Mouse (Mus musculus): ENCODE measurements around the gene Cngb1.
"Not testable (repeated sequence)": the region's sequence is repeated elsewhere in the genome, so short reads cannot be mapped to it uniquely, and the experiment has no call there.

The Cngb1 gene

GRCm38 (mm10) chr8:95245180-95245579 is 61.2 kb downstream of the Cngb1 start:
- no peak for DNase-seq (ENCODE audit: low spot score)

DNA sequence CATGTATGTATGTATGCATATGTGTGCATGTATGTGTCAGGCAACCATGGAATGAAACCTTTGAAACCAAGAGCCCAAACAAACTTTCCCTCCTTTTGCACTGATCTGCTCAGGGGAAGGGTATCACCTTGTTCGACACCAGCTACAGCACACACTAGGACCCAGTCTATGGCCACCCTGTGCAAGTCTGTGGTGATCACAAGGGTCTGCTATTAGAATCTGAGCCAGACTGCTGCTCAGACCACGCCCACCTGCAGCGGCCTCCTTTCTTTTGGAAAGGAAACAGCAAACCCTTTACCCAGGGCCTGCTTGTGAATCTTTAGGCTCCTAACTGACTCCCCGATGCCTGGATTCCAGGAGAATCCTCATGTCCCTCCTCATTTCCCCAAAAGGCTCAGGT is 62.5 kb downstream of the Cngb1 start:
- no peak for DNase-seq (ENCODE audit: low spot score)

DNA sequence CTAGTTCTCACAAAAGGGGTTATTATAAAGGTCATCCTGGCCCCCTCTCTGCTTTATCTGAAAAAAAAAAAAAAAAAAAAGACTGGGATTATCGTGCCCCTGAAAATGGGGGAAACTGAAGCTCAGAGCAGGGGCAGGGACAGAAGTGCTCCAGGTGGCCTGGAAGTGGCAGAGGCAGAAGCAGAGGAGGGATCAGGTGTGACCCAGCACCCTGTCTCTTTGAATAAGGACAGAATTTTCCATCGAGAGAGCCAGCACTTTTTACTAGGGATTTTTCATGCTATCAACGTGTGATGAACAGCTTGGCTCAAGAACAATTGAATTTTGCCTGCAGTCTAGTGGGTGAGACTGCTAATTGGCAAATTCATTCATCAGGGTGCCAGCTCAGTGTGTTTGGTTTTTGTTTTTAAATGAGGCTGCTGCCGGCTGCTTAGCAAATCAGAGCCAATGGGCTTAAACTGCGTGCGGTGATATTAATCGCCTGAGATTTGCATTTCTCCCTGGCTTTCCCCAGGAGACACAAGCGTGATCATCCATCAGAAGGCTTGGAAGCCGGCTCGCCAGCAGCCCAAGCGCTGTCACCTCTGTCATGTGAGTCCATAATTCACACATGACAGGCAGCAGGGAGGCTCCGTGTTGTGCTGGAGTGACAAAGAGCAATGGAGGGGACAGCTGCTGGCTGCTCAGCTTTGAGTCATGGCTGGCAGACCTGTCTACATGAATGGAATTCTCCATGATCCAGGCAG is 63.4 kb downstream of the Cngb1 start:
- peak; percentile 13 for DNase-seq (ENCODE audit: low spot score)

- no peak for DNase-seq (ENCODE audit: low spot score)
These were observed 64.1 kb downstream of the Cngb1 start for GRCm38 (mm10) chr8:95242099-95242825.

DNA sequence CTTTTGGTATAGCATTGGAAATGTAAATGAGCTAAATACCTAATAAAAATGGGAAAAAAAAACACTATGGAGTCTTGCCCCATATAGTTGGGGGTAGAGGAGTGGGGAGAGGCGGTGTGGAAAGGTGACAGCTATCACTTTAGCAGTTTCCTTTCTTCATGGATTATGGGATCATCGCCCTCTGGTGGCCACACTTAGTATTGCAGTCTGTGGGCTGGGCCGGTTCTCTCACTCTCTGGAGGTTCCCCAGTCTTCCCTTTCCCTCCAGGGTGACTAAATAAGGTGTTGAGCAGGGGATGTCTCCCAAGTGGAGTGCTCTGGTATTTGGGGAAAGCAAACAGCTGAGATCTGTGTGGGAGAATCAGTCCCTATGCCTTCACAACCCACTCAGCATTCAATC is 70.7 kb downstream of the Cngb1 start:
- peak; percentile 39 for DNase-seq (ENCODE audit: low spot score)

DNA sequence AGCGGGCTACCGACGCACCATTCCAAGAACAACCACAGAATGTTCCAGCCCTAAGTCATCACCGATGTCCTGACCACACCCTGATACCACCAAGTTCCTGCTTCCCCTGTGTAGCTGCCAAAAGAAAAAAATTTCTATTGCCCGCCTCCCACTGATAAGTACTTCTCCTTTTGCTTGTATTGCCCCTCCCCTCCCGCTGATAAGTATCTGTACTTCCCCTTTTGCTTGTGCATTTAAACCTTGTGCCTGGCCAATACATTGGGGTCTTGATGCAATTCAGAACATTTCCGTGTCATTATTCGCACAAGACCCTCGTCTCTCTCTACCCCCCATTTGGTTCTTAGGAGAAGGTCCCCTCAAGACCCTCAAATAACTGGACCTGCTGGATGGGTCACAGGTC is 76.3 kb downstream of the Cngb1 start:
- DNase-seq (ENCODE audit: low spot score): not testable (repeated sequence)

GRCm38 (mm10) chr8:95227151-95227468 is 79.3 kb downstream of the Cngb1 start:
- no peak for DNase-seq (ENCODE audit: low spot score)

- DNase-seq (ENCODE audit: low spot score): no peak
These were observed 79.9 kb downstream of the Cngb1 start for GRCm38 (mm10) chr8:95226251-95227150.

DNA sequence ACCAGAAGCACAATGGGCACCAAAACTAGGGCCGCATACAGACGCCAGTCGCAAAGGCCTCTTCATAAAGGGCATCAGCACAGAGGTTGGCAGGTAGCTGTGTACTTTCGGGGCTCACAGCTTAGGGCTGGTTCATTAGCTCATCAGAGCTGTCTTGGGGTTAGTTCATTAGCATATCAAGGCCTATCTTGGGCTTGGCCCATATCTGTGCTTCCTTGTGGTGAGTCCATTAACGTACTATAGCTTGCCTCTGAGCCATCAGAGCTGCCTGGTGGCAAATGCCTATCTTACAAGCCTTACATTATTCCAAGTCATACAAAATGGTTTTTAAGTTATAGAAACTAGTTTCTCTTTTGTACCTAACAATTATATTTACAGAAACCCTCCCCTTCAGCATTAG is 82.4 kb downstream of the Cngb1 start:
- no peak for DNase-seq (ENCODE audit: low spot score)

DNA sequence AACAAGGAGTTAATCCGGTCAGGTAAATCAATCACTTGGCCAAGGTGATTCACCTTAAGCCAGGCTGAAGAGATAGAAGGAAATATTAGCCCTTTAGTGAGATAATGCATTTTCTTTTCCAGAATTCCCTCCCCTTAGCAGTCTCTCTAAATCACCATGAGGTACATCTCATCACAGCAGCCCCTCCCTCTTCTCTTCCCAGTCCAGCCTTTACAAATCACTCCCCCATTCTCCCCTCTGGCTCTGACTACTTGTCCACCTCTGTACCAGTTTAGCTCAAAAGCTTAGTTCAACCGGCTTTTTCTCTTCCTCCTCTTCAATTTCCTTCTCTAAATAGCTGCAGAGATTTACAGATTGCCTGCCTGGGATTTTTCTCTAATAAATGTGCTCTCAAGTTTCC is 85.3 kb downstream of the Cngb1 start:
- DNase-seq (ENCODE audit: low spot score): no peak

GRCm38 (mm10) chr8:95220571-95220998 is 85.8 kb downstream of the Cngb1 start:
- no peak for DNase-seq (ENCODE audit: low spot score)

GRCm38 (mm10) chr8:95219623-95220022 is 86.8 kb downstream of the Cngb1 start:
- DNase-seq (ENCODE audit: low spot score): no peak

GRCm38 (mm10) chr8:95215709-95216360 is 90.5 kb downstream of the Cngb1 start:
- no peak for DNase-seq (ENCODE audit: low spot score)

DNA sequence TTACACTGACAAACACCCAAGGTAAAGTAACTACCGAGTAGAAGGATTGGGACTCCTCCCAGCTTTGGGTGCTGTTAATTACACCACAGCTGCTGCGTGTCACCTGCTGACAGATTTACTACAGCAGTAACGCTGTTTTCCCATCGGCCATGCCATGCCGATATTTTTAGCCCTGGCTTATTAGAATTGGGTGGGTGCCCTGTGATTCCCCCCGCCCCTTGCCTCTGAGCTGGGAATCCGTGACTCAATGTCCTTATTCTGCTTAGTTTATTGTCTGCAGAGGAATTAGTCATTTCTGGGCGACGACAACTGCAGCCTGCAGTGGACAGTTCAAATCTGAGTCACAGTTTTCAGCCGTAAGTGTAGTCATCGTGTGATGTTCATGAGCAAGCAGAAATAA is 96.5 kb downstream of the Cngb1 start:
- DNase-seq (ENCODE audit: low spot score): peak; percentile 21

DNA sequence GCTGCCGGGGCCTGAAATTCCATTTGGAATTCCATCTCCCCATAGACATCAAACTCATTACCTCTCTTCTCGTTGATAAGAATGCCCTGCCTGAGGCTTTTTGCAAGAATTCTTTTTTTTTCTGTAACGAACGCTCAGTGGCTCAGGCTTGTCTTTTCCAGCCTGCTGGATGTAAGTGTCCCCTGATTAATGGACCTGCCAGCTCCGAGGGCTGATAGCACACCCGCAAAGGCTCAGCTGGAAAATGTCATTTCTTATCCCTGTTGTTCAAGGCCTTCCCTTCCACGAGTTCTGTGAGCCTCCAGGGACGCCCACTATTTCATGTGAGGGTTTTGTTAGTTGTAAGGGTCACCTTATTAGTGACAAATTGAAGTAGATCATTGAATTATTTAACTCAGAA is 100.4 kb downstream of the Cngb1 start:
- no peak for DNase-seq (ENCODE audit: low spot score)

DNA sequence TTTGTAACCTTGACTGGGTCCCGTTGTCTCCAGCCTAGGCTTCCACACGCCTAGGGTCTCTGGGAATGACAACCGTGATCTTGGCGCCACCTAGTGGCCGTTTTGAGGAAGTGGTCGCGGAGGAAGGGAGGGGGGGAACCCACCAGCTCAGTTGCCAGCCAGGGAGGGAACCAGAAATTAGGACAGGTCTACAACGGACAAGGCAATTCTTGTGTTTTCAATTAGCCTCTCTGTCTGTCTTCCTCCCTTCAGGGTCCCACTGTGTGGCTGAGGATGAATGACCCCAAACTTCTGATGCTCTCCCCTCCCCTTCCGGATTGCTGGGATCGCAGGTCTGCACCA is 102.4 kb downstream of the Cngb1 start:
- peak; percentile 27 for DNase-seq (ENCODE audit: low spot score)

GRCm38 (mm10) chr8:95203326-95204038 is 102.9 kb downstream of the Cngb1 start:
- no peak for DNase-seq (ENCODE audit: low spot score)

DNA sequence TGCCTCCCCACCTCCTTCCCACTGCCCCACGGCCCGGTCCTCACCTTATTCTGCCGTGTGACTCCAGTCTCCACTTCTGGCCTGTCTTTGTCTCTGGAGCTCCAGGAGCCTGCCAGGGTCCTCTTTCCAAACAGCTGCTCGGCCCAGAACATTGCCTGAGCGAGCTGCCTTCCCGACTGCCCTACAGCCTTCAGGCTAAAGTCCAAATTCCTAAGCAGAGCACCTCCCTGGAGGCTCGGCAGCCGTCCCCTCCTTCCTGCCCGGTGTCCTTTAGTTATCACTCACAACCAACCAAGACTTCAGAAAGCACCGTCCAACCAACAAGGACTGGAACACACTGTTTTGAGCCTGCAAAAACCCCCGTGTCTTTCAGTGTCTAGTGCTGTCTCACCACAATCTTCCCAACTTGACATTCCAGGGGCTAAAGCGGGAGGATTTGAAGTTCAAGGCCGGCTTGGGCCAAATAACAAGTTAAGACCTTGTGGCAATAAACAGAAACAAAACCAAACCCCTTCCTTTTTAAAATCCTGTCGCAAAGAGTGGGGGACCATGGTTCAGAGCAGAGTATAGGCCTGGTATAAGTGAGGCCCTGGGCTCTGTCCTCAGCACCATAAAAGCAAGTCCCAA is 103.6 kb downstream of the Cngb1 start, which contains the start of gene Kifc3:
Gene Kifc3 (minus strand): TSS at position 164 of the 627 bp plus-strand sequence.
- no peak for DNase-seq (ENCODE audit: low spot score)

GRCm38 (mm10) chr8:95202056-95202570 is 104.3 kb downstream of the Cngb1 start:
- no peak for DNase-seq (ENCODE audit: low spot score)

- no peak for DNase-seq (ENCODE audit: low spot score)
These were observed 104.9 kb downstream of the Cngb1 start for GRCm38 (mm10) chr8:95201491-95201890.

DNA sequence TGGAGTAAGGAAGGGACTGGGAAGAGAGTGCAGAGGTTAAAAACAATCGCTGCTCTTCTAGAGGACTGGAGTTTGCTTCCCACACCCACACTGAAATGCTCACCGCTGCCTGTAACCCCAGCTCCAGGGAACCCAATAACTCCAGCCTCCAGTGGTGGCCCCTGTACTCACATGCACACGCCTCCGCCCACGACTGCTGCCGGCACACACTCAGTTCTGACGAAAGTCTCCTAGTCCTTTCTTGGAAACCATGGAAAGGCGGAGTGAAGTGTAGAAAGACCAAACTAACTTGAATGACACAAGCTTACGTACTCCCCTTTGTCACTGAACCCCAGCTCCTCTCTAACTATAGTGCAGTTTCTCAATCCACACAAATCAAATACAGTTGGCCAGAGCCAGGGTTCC is 106.4 kb downstream of the Cngb1 start:
- DNase-seq (ENCODE audit: low spot score): no peak

All from left cerebral cortex, adult 11 months (tissue).